11 mouse cellular contexts compared by ENCODE assay signal in genomic region chr12:81775641-81776040, GRCm38 (mm10).
"Had no signal": no experiment of that assay in that cellular context is flagged by ENCODE, and none has a peak within 500 bp of the region (broad histone marks: within the 10 kb centered on the region; RNA-seq: fewer than 3 reads in every experiment).

No protein-coding gene starts in this region.

- H3K9me3 ChIP-seq: limb, embryonic 15.5 days; liver, embryonic 13.5 days; lung, embryonic 15.5 days; neural tube, embryonic 12.5 days had no signal

- H3K4me2 ChIP-seq: limb, embryonic 15.5 days; liver, embryonic 13.5 days; lung, embryonic 15.5 days; neural tube, embryonic 12.5 days had no signal

- H3K9ac ChIP-seq: limb, embryonic 15.5 days; liver, embryonic 13.5 days; liver, postnatal 0 days; lung, embryonic 15.5 days; neural tube, embryonic 12.5 days had no signal

- ATAC-seq: liver, postnatal 0 days had no signal

- H3K27ac ChIP-seq: kidney, postnatal 0 days; limb, embryonic 15.5 days; liver, embryonic 13.5 days; lung, embryonic 15.5 days; neural tube, embryonic 12.5 days had no signal

- H3K36me3 ChIP-seq: limb, embryonic 15.5 days; liver, embryonic 13.5 days; lung, embryonic 15.5 days had no signal

- DNase-seq: kidney, adult 11 months; kidney, adult 9 months; liver, embryonic 13.5 days; liver, postnatal 0 days; spleen, adult 18-20 months; thymus, adult 2 months; thymus, postnatal 36 days had no signal

- H3K4me3 ChIP-seq: limb, embryonic 15.5 days; liver, embryonic 13.5 days; lung, embryonic 15.5 days; neural tube, embryonic 12.5 days had no signal
